Mouse (Mus musculus): Measurements from ENCODE around the gene Malrd1. TPM values are rescaled to one million over a fixed set of nuclear protein-coding genes. Genes with fewer than 3 reads are reported as not detected.
A peak's percentile ranks its signal among the peaks of the same experiment; 100 is the strongest.

Gene Malrd1
- polyA plus RNA-seq, 1 experiment from 2014 or later = 0.09 TPM

DNA sequence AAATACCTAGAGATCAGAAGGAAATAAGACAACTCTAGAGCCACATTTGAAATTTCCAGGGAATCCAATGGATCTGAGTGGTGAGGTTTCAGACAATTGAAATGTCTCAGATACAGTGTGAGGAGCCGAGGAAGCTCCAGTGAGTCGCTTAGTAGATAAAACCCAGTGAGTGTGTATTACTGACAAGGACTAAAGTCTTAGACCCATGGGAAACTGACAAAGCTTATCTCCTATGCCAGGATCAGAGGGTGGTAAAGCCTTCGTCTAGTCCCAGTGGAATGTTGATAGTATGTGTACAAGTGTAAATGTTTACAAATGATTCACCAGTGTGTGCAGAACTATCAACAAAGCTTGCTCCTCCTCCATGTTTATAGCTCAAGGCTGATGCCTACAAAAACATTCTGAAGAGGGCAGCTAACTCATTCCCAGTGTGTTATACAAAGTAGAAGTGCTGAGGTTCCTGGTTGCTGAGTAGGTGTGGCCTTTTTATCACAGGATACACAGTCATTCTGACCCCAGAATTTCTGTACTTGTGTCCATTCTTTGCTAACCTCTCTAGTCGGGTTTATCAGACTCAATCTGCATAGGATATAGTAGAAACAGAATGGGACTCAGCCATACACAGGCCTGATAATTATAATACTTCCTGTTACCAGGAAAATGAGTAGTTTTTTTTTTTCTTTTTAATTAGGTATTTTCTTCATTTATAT is 218.9 kb downstream of the Malrd1 start:
- H3K9ac ChIP-seq (ENCODE audit: low read depth, low read length) = no peak overlapping the region
- no peak overlapping the region for H3K4me3 ChIP-seq (ENCODE audit: low read length)
- no peak for ATAC-seq
- no peaks in the 10 kb centered on the region for H3K27me3 ChIP-seq (replicated peaks; ENCODE audit: control insufficient read depth, insufficient read depth, low read length)
- no peak overlapping the region for H3K4me2 ChIP-seq (ENCODE audit: low read length)
- WGBS = 82% methylated on average over 4 of the region's 4 CpGs
- no peaks in the 10 kb centered on the region for H3K4me1 ChIP-seq (ENCODE audit: control insufficient read depth, insufficient read depth, low read depth, low read length)
- H3K36me3 ChIP-seq (ENCODE audit: control insufficient read depth, insufficient read depth, low read length) = no peaks in the 10 kb centered on the region
- H3K9me3 ChIP-seq (ENCODE audit: control insufficient read depth, low read length) = no peaks in the 10 kb centered on the region
- no peak overlapping the region for H3K27ac ChIP-seq (ENCODE audit: low read depth, low read length)

DNA sequence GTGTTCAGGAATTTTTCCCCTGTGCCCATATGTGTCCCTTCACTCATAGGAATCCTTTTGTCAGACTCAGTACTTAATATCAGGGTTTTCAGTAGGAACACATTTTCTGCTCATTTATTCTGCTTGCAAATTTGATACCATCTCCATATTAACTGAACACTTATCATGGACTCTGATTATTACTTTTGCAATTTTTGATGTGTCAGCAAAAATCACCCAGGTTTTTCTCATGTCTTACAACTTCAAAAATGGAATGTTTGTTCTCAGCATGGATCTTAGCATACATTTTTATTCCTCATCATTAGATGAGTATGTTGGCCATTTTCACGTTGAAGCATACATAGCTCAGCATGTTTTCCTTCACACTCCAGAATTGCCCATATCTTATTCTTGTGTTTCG is 258.5 kb downstream of the Malrd1 start:
- no peaks in the 10 kb centered on the region for H3K9me3 ChIP-seq (ENCODE audit: control insufficient read depth, low read length)
- H3K27me3 ChIP-seq (replicated peaks; ENCODE audit: control insufficient read depth, insufficient read depth, low read length) = no peaks in the 10 kb centered on the region
- H3K4me1 ChIP-seq (ENCODE audit: control insufficient read depth, insufficient read depth, low read depth, low read length) = no peaks in the 10 kb centered on the region
- no peak overlapping the region for H3K27ac ChIP-seq (ENCODE audit: low read depth, low read length)
- H3K4me3 ChIP-seq (ENCODE audit: low read length) = no peak overlapping the region
- H3K9ac ChIP-seq (ENCODE audit: low read depth, low read length) = no peak overlapping the region
- 83% methylated on average over 2 of the region's 2 CpGs for WGBS
- H3K36me3 ChIP-seq (ENCODE audit: control insufficient read depth, insufficient read depth, low read length) = no peaks in the 10 kb centered on the region
- no peak overlapping the region for H3K4me2 ChIP-seq (ENCODE audit: low read length)
- no peak for ATAC-seq

GRCm38 (mm10) chr2:15815724-15816123 is 289.4 kb downstream of the Malrd1 start:
- no peak overlapping the region for H3K9ac ChIP-seq (ENCODE audit: low read depth, low read length)
- 56% methylated on average over 1 of the region's 1 CpGs for WGBS
- H3K4me3 ChIP-seq (ENCODE audit: low read length) = no peak overlapping the region
- no peaks in the 10 kb centered on the region for H3K4me1 ChIP-seq (ENCODE audit: control insufficient read depth, insufficient read depth, low read depth, low read length)
- H3K9me3 ChIP-seq (ENCODE audit: control insufficient read depth, low read length) = no peaks in the 10 kb centered on the region
- H3K27ac ChIP-seq (ENCODE audit: low read depth, low read length) = no peak overlapping the region
- H3K27me3 ChIP-seq (replicated peaks; ENCODE audit: control insufficient read depth, insufficient read depth, low read length) = no peaks in the 10 kb centered on the region
- H3K36me3 ChIP-seq (ENCODE audit: control insufficient read depth, insufficient read depth, low read length) = no peaks in the 10 kb centered on the region
- peak; percentile 61; the same call in 1 of the 2 replicates for ATAC-seq
- H3K4me2 ChIP-seq (ENCODE audit: low read length) = no peak overlapping the region

DNA sequence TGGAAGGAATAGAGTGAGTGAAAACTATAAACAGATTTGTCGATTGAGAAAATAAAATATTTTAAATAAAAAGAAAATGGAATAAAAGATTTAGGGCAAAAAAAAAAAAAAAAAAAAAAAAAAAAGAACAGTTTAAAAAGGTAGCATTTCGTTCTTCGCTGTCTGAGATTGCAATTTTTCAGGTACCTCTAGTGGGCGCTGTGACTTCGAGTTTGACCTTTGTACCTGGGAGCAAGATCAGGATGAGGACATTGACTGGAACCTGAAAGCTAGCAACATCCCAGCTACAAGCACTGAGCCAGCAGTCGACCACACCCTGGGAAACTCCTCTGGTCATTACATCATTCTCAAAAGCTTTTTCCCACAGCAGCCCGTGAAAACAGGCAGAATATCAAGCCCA is 343.1 kb downstream of the Malrd1 start:
- no peaks in the 10 kb centered on the region for H3K4me1 ChIP-seq (ENCODE audit: control insufficient read depth, insufficient read depth, low read depth, low read length)
- H3K4me3 ChIP-seq (ENCODE audit: low read length) = no peak overlapping the region
- no peak overlapping the region for H3K4me2 ChIP-seq (ENCODE audit: low read length)
- no peaks in the 10 kb centered on the region for H3K27me3 ChIP-seq (replicated peaks; ENCODE audit: control insufficient read depth, insufficient read depth, low read length)
- H3K36me3 ChIP-seq (ENCODE audit: control insufficient read depth, insufficient read depth, low read length) = no peaks in the 10 kb centered on the region
- WGBS = 32% methylated on average over 7 of the region's 7 CpGs
- no peaks in the 10 kb centered on the region for H3K9me3 ChIP-seq (ENCODE audit: control insufficient read depth, low read length)
- H3K27ac ChIP-seq (ENCODE audit: low read depth, low read length) = no peak overlapping the region
- H3K9ac ChIP-seq (ENCODE audit: low read depth, low read length) = no peak overlapping the region
- no peak for ATAC-seq

DNA sequence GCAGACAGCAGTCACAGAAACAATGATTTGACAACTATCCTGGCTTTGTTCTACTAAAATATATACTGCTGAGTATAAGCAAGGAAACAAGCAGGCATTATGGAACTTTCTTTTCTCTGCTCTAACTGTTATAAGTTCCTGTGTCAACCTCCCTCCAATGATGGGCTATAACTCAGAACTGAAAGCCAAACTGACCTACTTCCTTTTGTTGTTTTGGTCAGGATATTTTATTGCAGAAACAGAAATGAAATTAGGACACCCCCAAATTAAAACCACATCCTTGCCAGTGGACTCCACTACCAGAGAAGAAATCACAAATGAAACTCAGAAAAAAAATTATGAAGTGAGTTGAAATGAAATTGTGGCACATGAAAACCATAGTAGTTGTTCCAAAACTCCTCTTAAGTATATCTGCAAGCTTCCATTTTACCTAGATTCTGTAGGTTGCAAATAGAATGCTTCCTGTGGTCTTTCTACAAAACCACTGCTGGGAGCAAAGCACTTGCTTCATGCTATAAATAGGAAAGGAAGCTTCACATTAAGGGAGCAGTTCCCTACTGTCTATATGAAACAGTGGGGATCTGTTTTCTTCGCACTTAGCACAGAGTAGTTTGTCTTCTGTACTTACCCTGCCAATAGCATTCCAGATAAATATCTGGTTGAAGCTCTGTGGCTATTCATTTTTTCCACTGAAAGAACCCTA is 367.3 kb downstream of the Malrd1 start:
- WGBS = 79% methylated on average over 1 of the region's 1 CpGs
- Histone ChIP-seq H3K9me3 (ENCODE audit: control insufficient read depth, low read length) (no peaks in the 10 kb centered on the region), H3K4me2 (ENCODE audit: low read length) (no peak overlapping the region), H3K27me3 (replicated peaks; ENCODE audit: control insufficient read depth, insufficient read depth, low read length) (no peaks in the 10 kb centered on the region), H3K36me3 (ENCODE audit: control insufficient read depth, insufficient read depth, low read length) (no peaks in the 10 kb centered on the region), H3K4me1 (ENCODE audit: control insufficient read depth, insufficient read depth, low read depth, low read length) (no peaks in the 10 kb centered on the region), H3K27ac (ENCODE audit: low read depth, low read length) (no peak overlapping the region), H3K9ac (ENCODE audit: low read depth, low read length) (no peak overlapping the region), H3K4me3 (ENCODE audit: low read length) (no peak overlapping the region)
- no peak for ATAC-seq

- Histone ChIP-seq H3K27me3 (replicated peaks; ENCODE audit: control insufficient read depth, insufficient read depth, low read length) (no peaks in the 10 kb centered on the region), H3K36me3 (ENCODE audit: control insufficient read depth, insufficient read depth, low read length) (no peaks in the 10 kb centered on the region), H3K4me3 (ENCODE audit: low read length) (no peak overlapping the region), H3K9ac (ENCODE audit: low read depth, low read length) (no peak overlapping the region), H3K9me3 (ENCODE audit: control insufficient read depth, low read length) (no peaks in the 10 kb centered on the region), H3K27ac (ENCODE audit: low read depth, low read length) (no peak overlapping the region), H3K4me1 (ENCODE audit: control insufficient read depth, insufficient read depth, low read depth, low read length) (no peaks in the 10 kb centered on the region), H3K4me2 (ENCODE audit: low read length) (no peak overlapping the region)
- ATAC-seq = no peak
- 29% methylated on average over 3 of the region's 3 CpGs for WGBS
Measured at GRCm38 (mm10) chr2:15925432-15925831, 399.2 kb downstream of the Malrd1 start.

GRCm38 (mm10) chr2:15926041-15926440 is 399.8 kb downstream of the Malrd1 start:
- 41% methylated on average over 1 of the region's 1 CpGs for WGBS
- Histone ChIP-seq H3K4me3 (ENCODE audit: low read length) (no peak overlapping the region), H3K4me2 (ENCODE audit: low read length) (no peak overlapping the region), H3K4me1 (ENCODE audit: control insufficient read depth, insufficient read depth, low read depth, low read length) (no peaks in the 10 kb centered on the region), H3K36me3 (ENCODE audit: control insufficient read depth, insufficient read depth, low read length) (no peaks in the 10 kb centered on the region), H3K27ac (ENCODE audit: low read depth, low read length) (no peak overlapping the region), H3K27me3 (replicated peaks; ENCODE audit: control insufficient read depth, insufficient read depth, low read length) (no peaks in the 10 kb centered on the region), H3K9me3 (ENCODE audit: control insufficient read depth, low read length) (no peaks in the 10 kb centered on the region), H3K9ac (ENCODE audit: low read depth, low read length) (no peak overlapping the region)
- ATAC-seq = no peak

GRCm38 (mm10) chr2:15931479-15931878 is 405.2 kb downstream of the Malrd1 start:
- WGBS = 77% methylated on average over 1 of the region's 1 CpGs
- no peak overlapping the region for H3K4me2 ChIP-seq (ENCODE audit: low read length)
- H3K27ac ChIP-seq (ENCODE audit: low read depth, low read length) = no peak overlapping the region
- ATAC-seq = no peak
- H3K27me3 ChIP-seq (replicated peaks; ENCODE audit: control insufficient read depth, insufficient read depth, low read length) = no peaks in the 10 kb centered on the region
- no peaks in the 10 kb centered on the region for H3K9me3 ChIP-seq (ENCODE audit: control insufficient read depth, low read length)
- no peaks in the 10 kb centered on the region for H3K4me1 ChIP-seq (ENCODE audit: control insufficient read depth, insufficient read depth, low read depth, low read length)
- H3K9ac ChIP-seq (ENCODE audit: low read depth, low read length) = no peak overlapping the region
- H3K4me3 ChIP-seq (ENCODE audit: low read length) = no peak overlapping the region
- H3K36me3 ChIP-seq (ENCODE audit: control insufficient read depth, insufficient read depth, low read length) = no peaks in the 10 kb centered on the region

- no peak overlapping the region for H3K4me3 ChIP-seq (ENCODE audit: low read length)
- no peaks in the 10 kb centered on the region for H3K9me3 ChIP-seq (ENCODE audit: control insufficient read depth, low read length)
- no peaks in the 10 kb centered on the region for H3K27me3 ChIP-seq (replicated peaks; ENCODE audit: control insufficient read depth, insufficient read depth, low read length)
- no peaks in the 10 kb centered on the region for H3K36me3 ChIP-seq (ENCODE audit: control insufficient read depth, insufficient read depth, low read length)
- H3K27ac ChIP-seq (ENCODE audit: low read depth, low read length) = no peak overlapping the region
- H3K4me2 ChIP-seq (ENCODE audit: low read length) = no peak overlapping the region
- H3K4me1 ChIP-seq (ENCODE audit: control insufficient read depth, insufficient read depth, low read depth, low read length) = no peaks in the 10 kb centered on the region
- no peak for ATAC-seq
- no peak overlapping the region for H3K9ac ChIP-seq (ENCODE audit: low read depth, low read length)
Measured at GRCm38 (mm10) chr2:15931924-15932323, 405.6 kb downstream of the Malrd1 start.

Data from hindbrain, embryonic 16.5 days (tissue).